Mouse (Mus musculus): ENCODE data around the gene Sec14l1.

DNA sequence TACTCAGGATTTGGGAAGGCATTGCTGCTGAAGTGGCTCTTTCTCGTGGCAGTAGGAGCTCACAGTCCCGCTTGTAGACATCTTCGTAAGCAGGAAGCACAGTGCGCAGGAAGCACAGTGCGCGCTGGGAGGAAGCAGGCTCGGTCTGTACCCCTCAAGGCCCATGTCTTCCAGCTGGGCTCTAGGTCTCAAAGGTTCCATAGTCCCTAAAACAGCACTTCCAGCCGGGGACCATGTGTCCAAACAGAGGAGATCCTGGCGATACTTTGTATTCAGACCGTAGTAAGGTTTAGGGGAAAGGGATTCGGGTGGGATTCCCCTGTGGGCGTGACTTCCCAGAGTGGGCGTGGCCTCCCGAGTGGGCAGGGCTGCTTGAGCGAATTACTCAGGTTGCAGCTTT, 60.0 kb downstream of the Sec14l1 start:
- peak; percentile 35; the same call in 1 of the 2 replicates for TF ChIP-seq POLR2A (IDR thresholded peaks at IDR 0.05; ENCODE audit: borderline replicate concordance, extremely low read depth, low read depth, low read length)
- no peak for TF ChIP-seq CTCF (IDR thresholded peaks at IDR 0.05; ENCODE audit: insufficient read depth, low read length)

Data from lung, adult 2 months (tissue).